Mouse (Mus musculus) ES-Bruce4 (cell line): ENCODE data around the gene Tpt1.

Experiments used
- CTCF ChIP-seq: IDR thresholded peaks from one replicate; pipeline ENCODE4 v1.8.1; 2011; ENCODE audit warnings: low read depth, low read length
- POLR2A ChIP-seq: IDR thresholded peaks from one replicate; pipeline ENCODE4 v1.8.1; 2011; ENCODE audit warnings: low read length; ENCODE audit not compliant: insufficient read depth

DNA sequence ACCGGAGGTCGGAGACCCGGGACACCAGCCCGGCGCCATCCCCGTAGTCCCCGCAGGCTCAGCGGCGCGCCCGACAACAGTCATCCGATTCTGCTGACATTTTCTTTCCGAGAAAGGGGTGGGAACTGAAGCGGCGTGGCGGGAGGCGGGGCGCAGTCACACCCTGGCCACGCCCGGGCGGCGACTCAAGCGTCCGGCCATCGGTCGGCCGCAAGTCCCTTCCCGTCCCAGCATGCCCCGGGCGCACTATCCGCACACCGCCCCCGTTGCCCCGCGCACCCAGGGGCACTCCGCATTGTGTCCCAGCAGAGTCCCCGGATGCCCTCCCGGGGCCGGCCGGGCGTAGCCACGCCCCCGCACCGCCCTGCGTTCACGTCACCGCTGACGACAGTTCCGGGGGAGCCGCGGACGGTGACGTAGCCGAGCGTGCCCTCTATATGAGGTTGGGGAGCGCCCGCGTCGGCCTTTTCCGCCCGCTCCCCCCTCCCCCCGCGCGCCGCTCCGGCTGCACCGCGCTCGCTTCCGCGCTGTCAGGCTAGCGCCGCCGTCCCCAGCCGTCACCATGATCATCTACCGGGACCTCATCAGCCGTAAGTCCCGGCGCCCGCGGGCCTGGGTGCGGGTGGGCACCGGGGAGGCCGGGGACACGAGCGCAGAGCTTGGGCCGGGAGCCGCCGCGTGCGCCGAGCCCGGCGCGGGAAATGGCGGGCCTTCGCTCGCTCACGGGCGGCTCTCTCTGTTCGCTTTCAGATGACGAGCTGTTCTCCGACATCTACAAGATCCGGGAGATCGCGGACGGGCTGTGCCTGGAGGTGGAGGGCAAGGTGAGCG is at the start of gene Tpt1:
- TF ChIP-seq CTCF (no peak), POLR2A (no peak)
